Mouse (Mus musculus): Measurements from ENCODE around the gene Fbxw10. TPM values are rescaled to one million over a fixed set of nuclear protein-coding genes. Genes with fewer than 3 reads are reported as not detected.
A peak's percentile ranks its signal among the peaks of the same experiment; 100 is the strongest.

Fbxw10 gene
- polyA plus RNA-seq, 1 experiment, result not detected

- no peak for TF ChIP-seq GATA1 (IDR thresholded peaks at IDR 0.05; ENCODE audit: low read length)
These were observed 26.6 kb downstream of the Fbxw10 start for GRCm38 (mm10) chr11:62873479-62873878.

DNA sequence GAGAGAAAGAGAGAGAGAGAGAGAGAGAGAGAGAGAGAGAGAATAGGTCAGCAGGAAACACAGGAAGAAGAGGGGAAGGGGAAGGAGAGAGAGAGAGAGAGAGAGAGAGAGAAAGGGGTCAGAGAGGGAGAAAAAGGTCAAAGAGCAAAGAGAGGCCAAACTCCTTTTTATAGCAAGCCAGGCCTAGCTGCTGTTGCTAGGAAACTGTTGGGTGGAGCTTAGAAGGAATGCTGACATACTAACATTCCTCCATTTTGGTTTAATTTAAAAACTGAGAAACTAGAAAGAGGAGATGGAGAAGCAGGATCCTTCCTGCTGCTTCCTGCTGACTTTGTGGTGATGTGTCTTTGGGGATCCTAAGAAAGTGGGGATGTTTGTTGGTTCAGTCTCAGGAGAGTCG, 28.8 kb downstream of the Fbxw10 start:
- TF ChIP-seq GATA1 (IDR thresholded peaks at IDR 0.05; ENCODE audit: low read length), result no peak

DNA sequence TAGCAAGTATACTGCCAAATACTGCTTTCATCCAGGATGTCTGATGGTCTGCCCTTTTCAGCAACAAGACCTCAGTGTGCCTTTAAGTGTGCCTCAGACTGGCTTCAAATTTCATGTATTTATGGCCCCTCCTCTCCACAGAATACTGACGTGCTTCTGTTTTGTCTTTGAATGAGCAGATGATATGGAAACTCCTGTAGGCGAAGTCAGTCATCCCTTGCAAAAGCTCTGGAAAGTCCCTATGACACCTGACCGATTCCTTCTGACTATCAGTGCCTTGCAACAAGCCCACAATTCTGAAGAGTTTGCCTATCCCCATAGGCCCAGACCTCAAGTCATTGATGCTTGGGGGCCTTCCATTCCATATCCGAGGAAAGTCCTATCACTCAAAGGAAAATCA, 29.6 kb downstream of the Fbxw10 start:
- no peak for TF ChIP-seq GATA1 (IDR thresholded peaks at IDR 0.05; ENCODE audit: low read length)

GRCm38 (mm10) chr11:62877391-62877790, 30.5 kb downstream of the Fbxw10 start:
- TF ChIP-seq GATA1 (IDR thresholded peaks at IDR 0.05; ENCODE audit: low read length), result no peak

- no peak for TF ChIP-seq GATA1 (IDR thresholded peaks at IDR 0.05; ENCODE audit: low read length)
These were observed 31.9 kb downstream of the Fbxw10 start for GRCm38 (mm10) chr11:62878728-62879127.

DNA sequence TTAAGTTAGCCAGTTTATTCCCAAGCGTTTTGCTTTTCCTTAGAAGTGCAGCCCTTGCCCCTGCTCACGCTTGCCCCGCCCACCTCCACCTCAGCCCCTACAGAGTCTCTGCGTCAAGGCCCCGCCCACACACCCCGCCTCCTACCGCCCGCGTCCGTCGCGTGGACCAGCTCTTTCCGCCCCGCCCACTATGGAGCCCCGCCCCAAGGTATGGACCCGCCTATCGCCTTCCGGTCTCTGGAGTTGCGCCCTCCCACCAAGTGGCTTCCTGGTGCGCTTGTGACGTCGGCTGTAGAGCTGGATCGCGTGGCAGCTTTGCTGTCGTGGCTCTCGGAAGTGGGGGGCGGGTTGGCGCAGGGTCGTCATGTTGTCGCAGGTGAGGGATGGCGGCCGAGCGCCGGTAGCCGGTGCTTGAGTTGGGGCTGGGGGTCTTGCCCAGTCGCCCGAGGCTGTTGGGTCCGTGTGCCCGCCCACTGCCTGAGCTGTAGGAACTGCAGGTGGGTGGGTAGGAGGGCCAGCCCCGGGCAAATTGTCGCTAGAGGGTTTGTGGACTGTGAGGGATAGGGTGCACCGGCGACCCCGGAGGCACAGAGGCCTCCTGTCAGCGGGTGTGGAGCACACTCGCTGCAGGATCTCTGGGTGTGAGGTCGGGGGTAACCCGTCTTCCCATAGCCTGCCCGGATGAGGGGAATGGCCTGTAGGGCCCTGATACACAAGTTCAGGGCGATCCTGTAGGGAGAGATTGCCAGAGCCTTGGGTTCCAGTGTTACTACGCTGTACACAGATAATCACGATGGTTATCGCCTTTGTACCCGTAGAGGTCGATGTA, 32.6 kb downstream of the Fbxw10 start, which contains the start of gene Tvp23b:
Gene Tvp23b, plus strand, starts transcription at position 236 of the 829 bp plus-strand sequence.
- TF ChIP-seq GATA1 (IDR thresholded peaks at IDR 0.05; ENCODE audit: low read length), result peak; percentile 18

DNA sequence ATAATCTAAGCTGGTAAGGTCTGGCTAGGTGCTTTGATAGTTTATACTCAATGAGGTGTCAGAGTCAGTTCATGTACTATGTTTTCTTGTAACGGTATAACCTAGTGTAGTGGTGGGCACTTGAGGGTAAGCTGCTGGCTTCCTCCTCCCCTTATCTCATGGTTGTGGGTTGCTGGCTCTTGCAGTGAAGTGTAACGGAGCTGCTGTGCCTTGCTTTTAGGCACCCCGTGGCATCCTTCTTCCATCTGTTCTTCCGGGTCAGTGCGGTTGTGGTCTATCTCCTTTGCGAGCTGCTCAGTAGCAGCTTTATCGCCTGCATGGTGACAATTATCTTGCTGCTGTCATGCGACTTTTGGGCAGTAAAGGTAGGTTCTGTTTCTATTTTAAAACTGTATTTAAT, 36.5 kb downstream of the Fbxw10 start:
- no peak for TF ChIP-seq GATA1 (IDR thresholded peaks at IDR 0.05; ENCODE audit: low read length)

DNA sequence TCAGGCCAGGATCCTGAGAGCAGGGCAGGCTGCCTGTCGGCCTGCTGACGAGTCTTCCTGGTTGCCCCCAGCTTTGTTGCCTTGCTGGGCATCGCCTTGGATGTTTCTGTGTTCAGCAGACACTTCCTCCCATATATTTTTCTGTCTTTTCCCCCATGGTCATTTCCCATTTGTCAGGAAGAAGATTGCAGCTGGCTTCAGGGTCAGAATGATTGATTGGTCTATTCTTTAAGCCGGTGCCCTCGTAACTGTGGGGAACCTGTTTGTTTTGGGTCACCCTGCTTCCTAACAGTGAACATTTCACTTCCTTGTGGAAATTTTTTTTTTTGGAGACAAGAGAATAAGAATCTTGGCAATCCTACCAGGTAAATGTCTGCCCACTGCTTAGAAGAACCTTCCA, 38.5 kb downstream of the Fbxw10 start:
- TF ChIP-seq GATA1 (IDR thresholded peaks at IDR 0.05; ENCODE audit: low read length), result no peak

DNA sequence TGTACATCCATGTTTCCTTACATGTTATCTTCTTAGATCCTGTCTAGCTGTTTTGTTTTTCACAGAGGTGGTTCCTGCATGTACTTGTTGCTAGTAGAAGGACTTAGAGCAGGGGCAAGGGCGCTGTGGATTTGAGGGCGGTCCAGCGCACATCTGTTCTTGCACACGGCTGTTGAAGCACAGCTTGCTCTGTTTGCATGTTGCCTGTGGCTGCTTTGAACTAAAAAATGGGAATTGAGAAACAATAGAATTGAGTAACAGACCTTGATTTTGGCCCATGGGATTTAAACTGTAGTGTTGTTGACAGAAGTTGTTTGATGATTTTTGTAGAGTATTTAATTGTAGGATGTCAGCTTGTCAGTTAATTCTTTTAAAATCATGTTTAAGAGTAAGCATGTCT, 43.9 kb downstream of the Fbxw10 start:
- TF ChIP-seq GATA1 (IDR thresholded peaks at IDR 0.05; ENCODE audit: low read length), result no peak

DNA sequence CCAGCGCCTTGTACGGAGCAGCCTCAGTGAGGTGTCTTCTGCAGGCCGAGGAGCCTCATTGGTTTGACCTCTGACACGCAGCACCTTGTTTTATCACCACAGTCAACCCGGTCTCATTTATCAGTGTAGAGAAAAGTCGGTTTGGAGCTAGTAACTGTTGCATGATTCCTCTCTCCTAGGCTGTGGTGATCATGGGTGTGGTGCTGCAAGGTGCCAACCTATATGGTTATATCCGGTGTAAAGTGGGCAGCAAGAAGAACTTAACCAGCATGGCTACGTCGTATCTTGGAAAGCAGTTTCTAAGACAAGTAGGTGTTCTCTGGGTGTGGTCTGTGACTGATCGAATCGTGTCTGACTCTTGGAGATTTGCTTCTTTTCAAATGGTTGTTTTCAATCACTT, 44.9 kb downstream of the Fbxw10 start:
- TF ChIP-seq GATA1 (IDR thresholded peaks at IDR 0.05; ENCODE audit: low read length), result no peak

DNA sequence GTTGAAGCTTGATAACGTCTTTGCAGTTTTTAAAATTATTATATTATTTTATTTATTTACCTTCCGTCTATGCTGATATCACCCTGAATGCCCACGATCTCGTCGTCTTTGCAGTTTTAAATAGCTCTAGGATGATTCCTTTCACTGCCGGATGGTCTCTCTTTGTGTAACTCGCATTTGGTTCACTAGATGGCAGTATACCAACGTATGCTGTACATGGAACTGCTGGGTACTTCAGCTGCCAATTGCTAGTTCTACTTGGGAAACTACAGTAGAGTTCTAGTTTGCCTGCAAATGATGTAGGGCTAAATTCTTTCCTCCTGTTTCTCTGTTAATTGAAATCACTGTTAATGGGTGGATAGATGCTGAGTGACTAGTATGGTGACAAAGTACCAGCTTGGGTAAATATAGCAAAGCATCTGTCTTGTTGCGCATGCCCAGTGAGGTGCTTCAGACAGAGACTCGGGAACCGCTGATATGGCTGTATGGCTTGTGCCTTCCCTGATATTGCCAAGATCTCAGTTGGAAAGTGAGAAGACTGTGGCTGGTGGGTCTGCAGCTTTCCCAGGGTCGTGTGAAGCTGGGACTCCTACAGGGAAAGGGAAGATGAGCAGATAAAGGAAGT, 54.9 kb downstream of the Fbxw10 start:
- TF ChIP-seq GATA1 (IDR thresholded peaks at IDR 0.05; ENCODE audit: low read length), result no peak

GRCm38 (mm10) chr11:62903871-62904495, 57.1 kb downstream of the Fbxw10 start:
- no peak for TF ChIP-seq GATA1 (IDR thresholded peaks at IDR 0.05; ENCODE audit: low read length)

DNA sequence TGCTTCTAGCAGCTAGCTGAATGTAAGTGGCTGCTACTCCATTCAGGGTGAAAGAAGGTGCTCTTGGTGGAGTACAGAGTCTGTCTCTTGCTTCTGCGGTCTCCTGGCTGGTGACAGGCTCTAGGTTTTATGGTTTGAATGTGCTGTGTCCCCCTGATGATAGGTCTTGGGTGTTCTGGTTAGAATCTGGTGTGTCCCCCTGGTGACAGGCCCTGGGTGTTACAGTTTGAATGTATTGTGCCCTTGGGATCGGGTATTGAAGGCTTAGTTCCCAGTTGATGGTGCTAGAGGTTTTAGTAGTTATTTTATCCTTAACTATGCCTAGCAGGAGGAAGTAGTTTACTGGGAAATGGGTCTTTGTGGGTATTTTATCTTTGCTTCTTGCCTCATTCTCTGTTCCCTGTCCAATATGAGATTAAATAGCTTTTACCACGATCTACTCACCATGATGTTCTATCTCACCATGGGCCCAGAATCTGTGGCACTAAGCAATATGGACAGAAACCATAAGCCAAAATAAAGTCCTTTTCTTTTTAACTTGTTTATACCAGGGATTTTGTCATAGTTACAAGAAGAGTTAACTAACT, 62.9 kb downstream of the Fbxw10 start:
- no peak for TF ChIP-seq GATA1 (IDR thresholded peaks at IDR 0.05; ENCODE audit: low read length)

DNA sequence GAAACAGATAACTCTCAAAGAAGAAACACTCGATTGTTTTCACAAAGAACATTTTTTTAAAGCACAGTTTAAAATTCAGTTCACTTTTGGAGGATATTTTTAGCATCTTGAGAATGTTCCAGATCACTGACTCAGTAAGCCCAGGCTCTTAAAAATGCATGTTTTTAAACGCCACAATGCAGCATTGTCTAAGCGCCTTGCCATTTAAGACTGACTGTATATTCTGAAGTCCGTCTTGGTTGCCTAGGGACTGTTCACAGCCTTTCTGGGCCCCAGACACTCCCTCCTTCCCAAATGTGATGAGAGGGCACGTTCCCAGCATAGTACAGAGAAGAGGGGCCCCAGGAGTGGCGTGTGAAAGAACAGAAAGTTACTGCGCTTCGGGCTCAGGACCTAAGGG, 64.5 kb downstream of the Fbxw10 start:
- TF ChIP-seq GATA1 (IDR thresholded peaks at IDR 0.05; ENCODE audit: low read length), result no peak

DNA sequence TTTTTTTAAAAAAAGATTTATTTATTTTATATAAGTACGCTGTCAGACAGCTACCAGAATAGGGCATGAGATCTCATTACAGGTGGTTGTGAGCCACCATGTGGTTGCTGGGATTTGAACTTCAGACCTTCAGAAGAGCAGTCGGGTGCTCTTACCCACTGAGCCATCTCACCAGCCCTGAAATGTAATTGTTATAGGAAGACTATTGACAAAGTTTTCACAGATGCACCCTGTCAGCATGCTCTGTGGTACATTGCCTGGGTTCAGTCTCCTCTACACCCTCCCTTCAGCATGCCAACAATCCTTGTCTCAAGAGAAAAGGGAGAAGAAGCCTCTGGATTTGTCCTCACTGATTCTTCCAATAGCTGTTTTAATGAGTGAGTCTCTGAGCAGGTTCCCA, 66.3 kb downstream of the Fbxw10 start:
- no peak for TF ChIP-seq GATA1 (IDR thresholded peaks at IDR 0.05; ENCODE audit: low read length)

- TF ChIP-seq GATA1 (IDR thresholded peaks at IDR 0.05; ENCODE audit: low read length), result no peak
These were observed 67.7 kb downstream of the Fbxw10 start for GRCm38 (mm10) chr11:62914532-62914931.
